Comparison of ENCODE assay signal across 8 mouse cellular contexts in the genomic region with DNA sequence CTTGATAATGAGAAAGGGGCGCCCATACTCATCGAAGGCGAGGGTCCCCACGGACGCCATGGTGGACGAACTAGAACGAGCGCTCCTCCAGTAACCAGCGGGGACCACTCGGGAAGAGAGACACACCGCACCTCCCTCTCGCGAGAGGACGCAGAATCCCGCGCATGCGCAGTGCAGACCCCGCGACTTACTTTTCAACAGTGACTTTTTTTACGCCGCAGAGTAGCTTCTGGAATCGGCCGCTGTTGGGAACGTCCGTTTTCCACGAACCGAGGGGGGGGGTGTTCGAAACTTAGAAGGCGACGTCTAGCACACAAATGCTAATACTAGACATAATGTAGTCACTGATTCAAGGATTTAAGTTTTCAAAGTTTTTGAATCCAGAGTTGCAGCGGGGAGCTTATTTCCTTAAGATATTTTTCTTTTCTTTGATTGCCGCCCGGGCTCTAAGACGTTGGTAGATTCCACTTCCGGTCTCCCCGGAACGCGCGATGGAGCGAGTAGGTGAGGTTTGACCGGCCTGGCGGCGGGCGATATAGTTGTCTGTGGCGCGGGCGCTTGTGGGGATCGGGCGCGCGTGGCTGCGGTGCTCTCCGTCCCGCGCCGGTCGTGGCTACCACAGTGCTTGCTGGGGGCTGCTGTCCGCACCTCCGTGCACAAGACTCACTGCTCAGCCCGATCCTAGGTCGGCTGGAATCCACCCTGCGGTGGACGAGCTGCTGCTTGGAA. TPM values are rescaled to one million over a fixed set of nuclear protein-coding genes. Genes with fewer than 3 reads are reported as not detected.
DNase-seq lines count a peak whose midpoint lies in the region; ATAC-seq lines count a peak whose summit lies in the region.

A gene (minus strand): TSS at position 159 of the 729 bp plus-strand sequence.
A gene (plus strand): TSS at position 207 of the 729 bp plus-strand sequence.

- no peaks in the 10 kb centered on the region for H3K27me3 ChIP-seq in lung, embryonic 16.5 days (ENCODE audit: control insufficient read depth, insufficient read depth, low read depth, low read length)

- peaks cover 6% of the 10 kb centered on the region; the same call in 1 of the 2 replicates for H3K36me3 ChIP-seq in lung, embryonic 16.5 days (ENCODE audit: control insufficient read depth, insufficient read depth, low read length)

- H3K9ac ChIP-seq in lung, embryonic 16.5 days (ENCODE audit: low read length): peak within 1 kb of the TSS; percentile 97

- WGBS in lung, embryonic 16.5 days: under 1% methylated on average over 63 of the region's 63 CpGs

- no peaks in the 10 kb centered on the region for H3K9me3 ChIP-seq in lung, embryonic 16.5 days (ENCODE audit: control insufficient read depth, low read length)

- peak; percentile 97 for DNase-seq in MEL-GATA-1-ER (ENCODE audit: extremely low read depth, low read depth)
- DNase-seq in cerebellum, adult 8-10 months: peak; percentile 99
- peak; percentile 99 for DNase-seq in forelimb bud, embryonic 11.5 days (ENCODE audit: low read depth, low spot score)
- DNase-seq in layer of hippocampus, adult 9-10 months (ENCODE audit: low spot score): peak; percentile 97
- DNase-seq in ovary, postnatal 10 days (ENCODE audit: low spot score): peak; percentile 99
- DNase-seq in thymus, postnatal 10 days (ENCODE audit: low spot score in 2 of 2): peak; percentile 97 to 99

- ATAC-seq in hematopoietic stem cell, adult 5-6 weeks (replicated peaks in 1 of 2; ENCODE audit: insufficient read depth in 1 of 2, low FRiP score in 2 of 2, low TSS enrichment in 1 of 2, low read depth in 1 of 2, poor library complexity in 2 of 2, severe bottlenecking in 2 of 2): peak; percentile 86 to 87
- peak; percentile 90 for ATAC-seq in lung, embryonic 16.5 days (ENCODE audit: low read depth)

- H3K4me1 ChIP-seq in lung, embryonic 16.5 days (replicated peaks; ENCODE audit: control insufficient read depth, insufficient read depth, low read length): peaks cover 19% of the 10 kb centered on the region

- H3K4me3 ChIP-seq in lung, embryonic 16.5 days (ENCODE audit: low read length): peak within 1 kb of the TSS; percentile 97

- peak within 1 kb of the TSS; percentile 96 for H3K27ac ChIP-seq in lung, embryonic 16.5 days (ENCODE audit: low read length)

- peak within 1 kb of the TSS; percentile 98 for H3K4me2 ChIP-seq in lung, embryonic 16.5 days (ENCODE audit: low read depth, low read length)

RNA-seq across cellular contexts. Expression of the first gene that starts in this region (rescaled TPM):
- 458 and 486 TPM in 2 replicates for total RNA-seq in hematopoietic stem cell, adult 5-6 weeks (2017)
- polyA plus RNA-seq in lung, embryonic 16.5 days (2015; fragmentation: Nextera tagmentation; extraction: Ambion mirVana): 452 and 461 TPM in 2 replicates

RNA-seq across cellular contexts. Expression of the second gene that starts in this region (rescaled TPM):
- 2.8 and 5.9 TPM in 2 replicates for total RNA-seq in hematopoietic stem cell, adult 5-6 weeks (2017)
- polyA plus RNA-seq in lung, embryonic 16.5 days (2015; fragmentation: Nextera tagmentation; extraction: Ambion mirVana): 14.1 TPM in 2 replicates

Comparison
In these comparisons a context has a peak if more than half of its experiments do, and no peak if none do; other contexts are left out.
1. Peak in every context shown above with its lines: DNase-seq, ATAC-seq, H3K4me3 ChIP-seq and H3K27ac ChIP-seq.